Mouse (Mus musculus) adrenal gland, adult 8-10 months (tissue): ENCODE measurements at regions not wholly inside any gene's neighbourhood (a gene's known extent, or its start where the extent isn't known, plus 50 kb on each side); places are given as distances from the start of the nearest gene placed in this dataset.

Experiments
- DNase-seq: peaks from one replicate; pipeline ENCODE4 v3.0.0; 2022

- no peak for DNase-seq
Measured at GRCm38 (mm10) chr7:145040871-145041270, 101.1 kb upstream of the Ccnd1 start.

- DNase-seq = no peak
Measured at GRCm38 (mm10) chr7:145034385-145034784, 94.7 kb upstream of the Ccnd1 start.

DNA sequence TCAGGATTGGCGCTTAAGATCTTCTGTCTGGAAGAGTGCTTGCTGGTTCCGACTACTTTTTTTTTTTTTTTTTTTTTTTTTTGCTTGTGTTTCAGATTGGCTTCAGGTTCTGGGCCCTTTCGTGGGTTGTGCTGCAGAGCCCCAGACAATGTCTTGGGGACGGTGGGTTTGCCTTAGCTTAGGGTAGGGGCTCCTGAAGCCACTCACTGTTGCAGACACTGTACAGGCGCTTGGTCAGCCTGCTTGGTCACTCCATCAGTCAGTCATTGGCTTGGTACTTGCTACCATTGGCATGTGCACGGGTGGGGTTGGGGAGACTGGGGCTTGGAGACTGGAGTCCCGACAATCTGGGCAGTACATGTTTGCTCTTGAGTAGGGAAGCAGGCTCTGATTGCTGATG is 91.5 kb upstream of the Ccnd1 start:
- no peak for DNase-seq

DNA sequence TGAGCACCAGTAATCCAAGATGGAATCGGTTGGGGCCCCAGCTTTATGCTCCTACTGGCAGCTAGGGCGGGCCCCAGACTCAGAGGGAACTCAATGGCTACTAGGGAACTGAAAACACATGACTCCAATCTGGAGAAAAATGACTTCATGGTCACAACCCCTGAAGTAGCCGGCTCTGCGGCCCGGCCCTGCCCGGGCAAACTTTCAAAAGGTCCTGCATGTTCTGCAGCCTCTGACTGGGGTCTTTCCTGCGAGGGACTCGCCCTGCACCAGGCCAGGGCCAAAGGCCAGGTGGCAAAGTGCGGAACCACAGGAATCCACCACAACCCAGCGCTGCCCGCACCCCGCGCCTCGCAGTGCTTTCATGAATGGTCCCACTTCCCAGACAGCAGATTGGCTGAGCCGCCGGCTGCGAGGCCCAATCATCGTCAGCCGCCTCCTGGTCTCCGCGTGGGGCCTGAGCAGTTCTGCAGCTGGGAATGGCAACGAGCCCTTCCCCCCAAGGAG is 91.0 kb upstream of the Ccnd1 start:
- peak; percentile 77 for DNase-seq

DNA sequence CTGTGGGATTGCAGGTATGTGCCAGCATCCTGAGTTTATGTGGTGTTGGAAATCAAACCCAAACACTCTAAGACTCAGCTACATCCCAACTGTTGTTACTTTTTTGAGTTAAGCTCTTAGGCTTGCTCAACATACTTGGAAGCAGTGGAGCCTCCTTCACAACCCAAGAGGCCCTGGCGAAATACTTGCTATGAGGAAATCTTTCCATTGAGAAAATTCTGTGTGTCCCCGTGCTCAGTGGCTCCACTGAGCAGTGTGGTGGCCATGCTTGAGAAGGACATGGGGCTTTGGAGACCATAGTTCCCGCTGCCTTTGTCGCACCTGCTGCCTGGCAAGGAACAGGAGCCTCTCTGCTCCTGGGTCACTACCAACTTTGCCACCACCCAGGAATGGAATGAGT is 89.9 kb upstream of the Ccnd1 start:
- DNase-seq = no peak

DNA sequence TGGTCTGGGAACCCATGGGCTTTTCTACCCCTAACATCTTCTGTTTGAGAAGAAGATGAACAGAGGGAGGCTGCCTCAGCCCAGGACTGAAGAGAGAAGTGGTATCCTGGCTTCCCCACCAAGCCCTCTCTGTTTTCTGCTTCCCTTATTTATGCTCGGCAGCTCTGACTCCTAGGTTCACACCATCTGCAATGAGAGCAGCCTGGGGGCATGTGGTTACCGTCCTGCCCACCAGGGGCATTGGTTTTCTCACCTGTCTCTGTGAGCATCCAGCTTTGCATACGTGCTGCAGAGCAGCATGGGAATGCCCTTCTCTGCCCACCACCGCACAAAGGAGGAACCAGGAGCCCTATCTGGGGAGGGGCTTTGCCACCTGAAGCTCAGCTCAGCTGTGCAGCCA is 89.4 kb upstream of the Ccnd1 start:
- DNase-seq = no peak

- no peak for DNase-seq
Measured at GRCm38 (mm10) chr7:145027061-145027460, 87.3 kb upstream of the Ccnd1 start.

DNA sequence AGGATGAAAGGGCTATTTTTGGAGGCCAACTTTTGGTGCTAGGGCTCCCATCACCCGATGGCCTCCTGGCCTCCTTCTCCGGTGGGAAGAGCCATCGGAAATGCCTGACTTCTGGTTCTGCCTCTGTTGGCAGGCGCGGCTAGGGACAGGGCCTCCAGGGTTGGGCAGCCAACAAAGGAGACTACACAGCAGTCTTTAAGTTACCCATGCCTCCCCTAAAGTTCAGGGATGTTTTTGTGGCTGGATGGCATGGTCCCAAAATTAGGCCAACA is 86.2 kb upstream of the Ccnd1 start:
- peak; percentile 28 for DNase-seq

- DNase-seq = peak; percentile 34
Measured at GRCm38 (mm10) chr7:145025186-145026013, 85.7 kb upstream of the Ccnd1 start.

- no peak for DNase-seq
Measured at GRCm38 (mm10) chr7:145024651-145025050, 84.9 kb upstream of the Ccnd1 start.

- DNase-seq = no peak
Measured at GRCm38 (mm10) chr7:145019137-145019536, 79.4 kb upstream of the Ccnd1 start.

DNA sequence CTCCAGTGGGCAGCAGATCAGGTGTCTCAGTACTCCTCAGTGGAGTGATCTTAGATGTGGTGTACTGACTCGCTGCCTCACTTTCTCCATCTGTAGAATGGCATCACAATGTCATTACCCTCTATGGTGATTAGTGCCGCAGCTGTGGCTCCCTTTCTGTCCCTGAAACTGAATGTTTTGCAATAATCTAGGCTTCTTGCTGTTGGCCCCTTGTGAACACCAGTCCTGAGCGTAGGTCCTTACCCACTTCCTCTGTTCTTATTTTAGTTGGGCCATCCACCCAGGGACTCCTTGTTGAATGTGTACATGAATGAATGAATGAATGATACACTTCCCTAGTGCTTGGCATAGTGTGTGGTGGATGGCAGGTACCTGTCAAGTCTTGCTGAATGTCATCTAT is 78.4 kb upstream of the Ccnd1 start:
- DNase-seq = no peak

DNA sequence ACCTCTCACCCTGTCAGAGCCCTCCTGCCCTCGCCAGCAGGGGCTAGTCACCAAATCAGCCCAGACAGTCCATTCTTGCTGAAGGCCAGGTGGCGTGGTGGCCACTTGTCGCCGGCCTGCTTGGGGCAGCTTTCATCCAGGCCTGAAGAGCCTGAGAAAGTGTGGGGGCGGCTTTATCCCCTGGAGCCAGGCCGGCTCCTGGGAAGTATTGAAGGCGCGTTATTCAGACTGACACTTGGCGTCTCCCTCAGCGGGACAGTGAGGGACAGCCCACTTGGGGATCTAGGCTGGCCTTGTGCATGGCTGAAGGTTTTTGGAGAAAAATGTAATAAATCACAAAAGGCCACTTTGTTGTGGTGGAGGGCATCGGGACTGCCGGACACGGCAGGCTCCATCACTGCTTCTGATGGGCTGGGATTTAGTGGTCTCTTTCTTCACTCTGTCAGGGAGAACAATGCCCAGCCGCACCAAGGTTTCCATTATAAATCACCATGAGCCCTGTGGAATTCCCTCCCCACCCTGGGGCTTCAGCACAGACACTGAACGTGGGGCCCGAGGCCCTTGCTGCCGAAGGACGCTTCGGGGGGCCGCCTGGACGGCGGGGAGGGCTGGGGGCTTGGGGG is 75.8 kb upstream of the Ccnd1 start:
- DNase-seq = no peak

DNA sequence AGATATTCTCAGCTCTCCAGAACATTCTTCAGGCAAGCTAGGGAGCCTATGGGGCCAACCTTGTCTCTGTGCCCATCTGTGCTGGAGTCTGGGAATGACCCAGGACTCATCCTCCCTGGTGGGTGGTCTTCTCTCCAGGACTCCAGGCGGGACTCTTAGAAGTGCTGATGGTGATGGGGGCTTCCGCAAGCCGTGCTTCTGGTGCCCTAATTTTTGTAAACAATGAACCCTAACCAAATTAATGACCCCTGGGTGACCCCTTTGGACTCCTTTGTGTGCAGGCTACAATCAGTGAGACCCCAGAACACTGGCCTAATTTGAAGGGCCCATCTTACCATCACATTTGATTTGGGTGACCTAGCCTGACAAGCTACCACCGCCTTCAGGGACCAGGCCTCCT is 71.0 kb upstream of the Ccnd1 start:
- DNase-seq = no peak

DNA sequence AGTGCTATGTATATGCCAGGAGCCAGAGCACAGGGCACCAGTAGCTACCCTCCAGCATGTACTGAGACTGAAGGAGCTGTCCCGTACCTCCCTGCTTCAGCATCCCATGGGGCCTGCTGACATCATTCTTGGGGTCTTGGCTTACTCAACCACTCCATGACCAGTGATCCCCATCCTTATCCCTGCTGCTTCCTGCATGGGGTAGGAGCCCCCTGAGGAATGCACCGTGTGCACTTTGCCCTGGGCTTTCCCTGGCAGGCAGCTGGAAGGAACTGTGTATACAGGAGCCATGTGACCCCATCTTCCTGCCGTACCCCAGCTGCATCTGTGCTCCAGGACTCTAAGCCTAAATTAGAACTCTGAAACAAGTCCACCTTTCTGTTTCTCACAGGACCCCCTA is 70.3 kb upstream of the Ccnd1 start:
- no peak for DNase-seq

- no peak for DNase-seq
Measured at GRCm38 (mm10) chr7:145008662-145009333, 69.1 kb upstream of the Ccnd1 start.

DNA sequence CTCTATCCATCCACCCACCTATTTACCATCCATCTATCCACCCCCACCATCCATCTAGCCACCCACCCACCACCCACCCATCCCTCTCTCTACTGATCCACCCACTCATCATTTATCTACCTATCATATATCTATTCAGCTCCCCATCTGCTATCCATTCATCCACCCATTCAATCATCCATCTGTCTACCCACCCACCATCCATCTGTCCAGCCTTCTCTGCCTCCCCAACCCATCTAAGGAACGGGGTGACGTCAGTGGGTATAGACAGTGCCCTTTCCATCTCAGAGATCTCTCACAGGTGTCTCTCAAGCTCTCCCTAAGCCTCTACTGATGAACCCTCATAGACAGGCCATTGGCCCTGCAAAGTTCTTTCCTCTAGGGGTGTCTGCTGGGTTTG is 67.5 kb upstream of the Ccnd1 start:
- DNase-seq = no peak

GRCm38 (mm10) chr7:145001503-145002084 is 61.9 kb upstream of the Ccnd1 start:
- DNase-seq = no peak

DNA sequence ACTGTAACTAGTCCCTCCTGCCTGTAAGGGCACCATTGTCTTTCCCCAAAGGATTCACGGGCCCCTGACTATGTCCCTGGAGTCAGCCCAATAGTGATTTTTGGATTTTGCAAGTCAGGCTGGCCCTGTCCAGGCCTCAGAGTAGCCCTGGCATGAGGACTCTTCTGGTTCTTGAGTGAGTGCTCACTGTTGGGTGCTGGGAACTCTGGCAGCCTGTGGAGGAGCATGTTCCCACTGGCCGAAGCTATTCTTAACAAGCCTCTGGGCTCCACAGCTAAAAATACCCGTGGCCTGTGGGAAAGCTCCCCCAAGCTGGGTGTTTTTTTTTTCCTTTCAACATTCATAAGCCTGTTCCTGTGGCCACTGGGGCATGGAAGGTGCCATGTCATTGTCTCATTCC is 60.0 kb upstream of the Ccnd1 start:
- DNase-seq = no peak

DNA sequence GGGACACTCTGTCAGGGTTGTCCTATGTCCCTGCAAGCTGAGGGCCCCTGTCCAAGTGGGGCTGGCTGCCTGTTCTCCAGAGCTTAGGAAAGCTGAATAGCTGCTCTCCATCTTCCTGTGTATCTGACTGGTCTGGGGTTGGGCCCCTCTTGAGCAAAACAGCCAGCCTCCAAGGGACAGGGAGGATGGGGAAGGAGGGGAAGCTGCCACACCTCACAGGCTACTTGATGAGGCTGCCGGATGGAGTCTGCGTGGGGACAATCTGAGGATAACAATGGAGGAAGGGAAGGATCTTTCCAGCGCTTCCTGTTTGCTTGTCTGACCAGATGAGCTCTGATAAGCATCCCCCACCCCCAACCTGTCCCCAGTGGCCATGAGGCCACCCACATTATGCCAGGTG is 57.1 kb upstream of the Ccnd1 start:
- DNase-seq = no peak

DNA sequence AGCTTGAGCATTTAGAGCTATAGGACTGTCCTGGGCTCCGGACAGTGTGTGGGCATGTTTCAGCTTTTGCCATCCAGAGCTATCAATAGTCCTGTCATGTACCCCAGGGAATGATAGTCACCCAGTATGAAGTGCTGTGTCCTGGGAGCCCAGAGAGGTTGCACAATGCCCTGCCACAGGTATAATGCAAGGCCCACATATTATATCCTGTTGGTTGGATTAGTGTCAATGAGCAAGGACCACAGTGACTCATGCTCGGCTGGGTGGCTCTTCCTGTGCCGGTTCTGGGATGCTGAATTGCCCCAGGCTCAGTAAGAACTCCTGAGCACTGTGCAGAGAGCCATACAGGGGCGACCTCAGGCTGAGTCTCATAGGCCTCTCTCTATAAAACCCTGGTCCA is 54.5 kb upstream of the Ccnd1 start:
- no peak for DNase-seq

DNA sequence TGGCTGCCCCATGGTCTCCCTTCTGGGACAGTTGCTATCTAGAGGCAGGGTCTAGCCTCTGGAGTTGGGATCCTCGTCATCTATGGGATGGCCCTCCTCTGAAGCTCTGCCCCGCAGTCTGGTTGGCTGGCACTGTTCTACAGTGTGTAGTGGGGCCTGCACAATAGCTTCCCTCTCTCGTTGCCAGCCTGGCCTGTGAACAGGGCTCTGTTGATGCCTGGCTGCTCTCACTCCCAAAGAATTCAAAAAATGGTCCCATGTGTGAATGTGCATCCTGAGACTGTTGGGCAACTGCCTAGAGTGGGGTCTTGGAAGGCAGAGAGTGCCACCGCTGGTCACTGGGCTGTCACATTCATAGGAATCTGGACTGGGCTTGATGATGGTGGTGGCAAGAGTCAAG is 53.8 kb upstream of the Ccnd1 start:
- no peak for DNase-seq

GRCm38 (mm10) chr7:144991760-144992159 is 52.0 kb upstream of the Ccnd1 start:
- no peak for DNase-seq
